Mouse (Mus musculus): Measurements from ENCODE around the gene Nav2.

Gene Nav2

GRCm38 (mm10) chr7:49526101-49526499, 617.6 kb downstream of the Nav2 start:
- no peak for DNase-seq (ENCODE audit: inconsistent age in 2 of 2, low spot score in 1 of 2)

DNA sequence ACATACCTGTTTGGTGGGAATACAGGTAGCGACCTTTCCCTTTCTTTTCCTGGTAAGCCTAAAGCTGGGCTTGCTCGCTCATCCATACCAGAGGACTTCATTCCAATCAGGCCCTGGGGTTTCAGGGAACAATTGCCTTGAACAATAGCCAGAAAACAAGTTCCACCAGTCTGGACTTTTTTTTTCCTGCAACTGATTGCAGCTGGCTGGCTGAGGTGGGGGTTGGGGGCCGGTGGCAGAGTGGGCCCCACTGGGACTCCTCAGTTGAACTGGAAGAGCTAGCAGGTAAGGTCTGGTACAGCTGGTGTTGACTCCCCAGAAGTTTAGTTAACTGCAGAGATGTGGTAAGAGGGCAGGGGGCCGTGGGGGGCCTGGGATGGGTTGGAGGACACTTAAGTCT, 619.0 kb downstream of the Nav2 start:
- no peak for DNase-seq (ENCODE audit: inconsistent age in 2 of 2, low spot score in 1 of 2)

DNA sequence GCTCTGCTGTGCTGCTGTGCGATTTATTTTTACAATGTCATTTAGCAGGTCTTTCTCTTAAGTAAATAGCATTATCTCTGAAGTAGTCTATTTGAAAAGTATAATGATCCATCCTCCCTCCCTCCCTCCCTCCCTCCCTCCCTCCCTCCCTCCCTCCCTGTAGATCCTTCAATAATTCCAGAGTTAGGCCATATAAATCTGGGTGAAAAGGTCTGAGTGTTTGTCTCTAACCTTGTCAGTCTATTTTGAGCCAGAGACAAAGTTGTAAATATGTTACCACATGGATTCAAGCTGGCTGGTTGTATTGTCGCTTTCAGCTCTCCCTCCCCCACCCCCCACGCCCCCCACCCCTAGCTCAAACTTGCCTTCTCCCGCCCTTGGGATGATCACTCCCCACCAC, 619.4 kb downstream of the Nav2 start:
- DNase-seq (ENCODE audit: inconsistent age in 2 of 2, low spot score in 1 of 2): no peak

DNA sequence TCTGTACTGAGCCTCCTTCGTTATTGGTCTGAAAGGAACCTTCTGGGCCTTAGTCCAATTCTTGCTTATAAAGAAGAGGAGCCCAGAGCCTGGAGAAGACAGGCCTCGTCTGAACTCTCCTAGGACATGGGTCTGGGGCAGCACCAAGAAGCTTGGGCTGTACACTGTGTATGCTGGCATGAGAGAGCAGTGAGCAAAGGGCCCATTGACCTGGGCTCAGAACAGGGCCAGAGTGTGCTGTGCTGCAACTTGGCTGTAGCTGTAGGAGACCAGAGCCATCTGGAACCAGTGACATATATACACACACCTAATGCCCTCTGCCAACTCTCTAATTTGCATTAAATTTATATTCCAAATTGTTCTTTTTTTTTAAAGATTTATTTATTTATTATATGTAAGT, 621.0 kb downstream of the Nav2 start:
- no peak for DNase-seq (ENCODE audit: inconsistent age in 2 of 2, low spot score in 1 of 2)

DNA sequence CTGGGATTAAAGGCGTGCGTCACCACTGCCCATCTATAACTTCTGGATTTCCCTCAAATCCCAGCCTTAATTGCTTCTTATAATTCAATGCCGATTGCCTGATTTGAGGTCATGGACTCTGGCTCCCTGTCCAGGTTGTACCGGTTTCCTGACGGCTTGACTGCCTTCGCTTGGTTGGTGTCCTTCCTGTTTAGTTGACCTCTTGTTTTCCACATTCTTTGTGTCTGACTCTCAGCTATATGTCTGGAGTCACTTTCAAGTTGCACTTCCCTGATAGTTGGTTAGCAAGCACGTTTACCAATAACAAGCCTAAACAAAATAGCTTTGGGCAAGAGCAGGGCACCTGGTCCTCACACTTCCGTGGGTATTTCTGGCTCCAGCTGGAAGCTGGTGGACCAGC, 625.1 kb downstream of the Nav2 start:
- no peak for DNase-seq (ENCODE audit: inconsistent age in 2 of 2, low spot score in 1 of 2)

DNA sequence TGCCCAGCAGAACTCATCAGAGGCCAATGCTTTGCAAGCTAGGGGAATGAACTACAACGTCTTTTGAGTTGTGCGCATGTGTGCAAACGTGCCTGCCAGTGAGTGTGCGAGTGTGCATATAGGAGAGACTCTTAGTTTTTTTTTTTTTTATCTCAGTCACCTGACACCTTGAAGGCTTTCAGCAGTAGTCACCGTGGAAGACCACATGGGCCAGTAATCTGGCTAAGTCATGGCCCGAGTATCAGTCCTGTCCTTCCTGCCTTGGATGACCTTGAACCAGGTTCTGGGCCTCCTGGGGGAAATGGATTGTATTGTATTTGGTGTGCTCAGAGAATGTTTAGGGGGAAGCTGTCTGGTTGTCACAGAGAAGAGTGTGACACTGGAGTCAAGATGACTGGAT, 625.7 kb downstream of the Nav2 start:
- no peak for DNase-seq (ENCODE audit: inconsistent age in 2 of 2, low spot score in 1 of 2)

DNA sequence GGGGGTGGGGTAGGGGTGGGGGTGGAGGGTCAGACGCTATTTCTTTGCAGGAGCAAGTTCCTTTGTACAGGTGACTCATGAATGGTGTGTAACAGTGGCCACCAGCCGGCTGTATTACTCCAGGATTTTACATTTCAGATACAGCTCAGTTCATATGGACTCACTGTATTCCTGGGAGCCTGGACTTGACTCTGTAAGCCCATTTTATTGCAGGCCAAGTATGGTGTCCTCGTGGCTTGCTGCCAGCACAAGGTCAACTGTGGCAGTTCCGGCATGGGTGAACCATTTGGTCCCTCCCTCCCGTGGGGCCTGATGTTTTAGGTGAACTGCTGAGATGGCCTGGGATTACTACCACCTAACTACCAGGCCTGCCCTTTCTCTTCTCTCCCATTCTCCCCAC, 629.8 kb downstream of the Nav2 start:
- no peak for DNase-seq (ENCODE audit: inconsistent age in 2 of 2, low spot score in 1 of 2)

- no peak for DNase-seq (ENCODE audit: inconsistent age in 2 of 2, low spot score in 1 of 2)
Observed at GRCm38 (mm10) chr7:49540181-49540580, 631.7 kb downstream of the Nav2 start.

- DNase-seq (ENCODE audit: inconsistent age in 2 of 2, low spot score in 1 of 2): no peak
Observed at GRCm38 (mm10) chr7:49542135-49542534, 633.6 kb downstream of the Nav2 start.

- no peak for DNase-seq (ENCODE audit: inconsistent age in 2 of 2, low spot score in 1 of 2)
Observed at GRCm38 (mm10) chr7:49544775-49545705, 636.5 kb downstream of the Nav2 start.

DNA sequence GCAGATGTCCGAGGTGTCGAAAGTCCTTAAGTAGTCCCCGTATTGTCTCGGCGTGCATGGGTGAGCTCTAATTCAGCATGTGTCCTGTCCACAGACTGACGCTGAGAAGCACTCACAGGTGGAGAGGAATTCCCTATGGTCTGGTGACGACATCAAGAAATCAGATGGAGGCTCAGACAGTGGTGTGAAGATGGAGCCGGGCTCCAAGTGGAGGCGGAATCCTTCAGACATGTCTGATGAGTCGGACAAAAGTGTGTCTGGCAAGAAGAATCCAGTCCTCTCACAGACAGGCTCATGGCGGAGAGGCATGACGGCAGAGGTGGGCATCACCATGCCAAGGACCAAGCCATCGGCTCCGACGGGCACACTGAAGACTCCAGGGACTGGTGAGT, 637.2 kb downstream of the Nav2 start:
- no peak for DNase-seq (ENCODE audit: inconsistent age in 2 of 2, low spot score in 1 of 2)

- DNase-seq (ENCODE audit: inconsistent age in 2 of 2, low spot score in 1 of 2): no peak
Observed at GRCm38 (mm10) chr7:49548397-49548796, 639.9 kb downstream of the Nav2 start.

DNA sequence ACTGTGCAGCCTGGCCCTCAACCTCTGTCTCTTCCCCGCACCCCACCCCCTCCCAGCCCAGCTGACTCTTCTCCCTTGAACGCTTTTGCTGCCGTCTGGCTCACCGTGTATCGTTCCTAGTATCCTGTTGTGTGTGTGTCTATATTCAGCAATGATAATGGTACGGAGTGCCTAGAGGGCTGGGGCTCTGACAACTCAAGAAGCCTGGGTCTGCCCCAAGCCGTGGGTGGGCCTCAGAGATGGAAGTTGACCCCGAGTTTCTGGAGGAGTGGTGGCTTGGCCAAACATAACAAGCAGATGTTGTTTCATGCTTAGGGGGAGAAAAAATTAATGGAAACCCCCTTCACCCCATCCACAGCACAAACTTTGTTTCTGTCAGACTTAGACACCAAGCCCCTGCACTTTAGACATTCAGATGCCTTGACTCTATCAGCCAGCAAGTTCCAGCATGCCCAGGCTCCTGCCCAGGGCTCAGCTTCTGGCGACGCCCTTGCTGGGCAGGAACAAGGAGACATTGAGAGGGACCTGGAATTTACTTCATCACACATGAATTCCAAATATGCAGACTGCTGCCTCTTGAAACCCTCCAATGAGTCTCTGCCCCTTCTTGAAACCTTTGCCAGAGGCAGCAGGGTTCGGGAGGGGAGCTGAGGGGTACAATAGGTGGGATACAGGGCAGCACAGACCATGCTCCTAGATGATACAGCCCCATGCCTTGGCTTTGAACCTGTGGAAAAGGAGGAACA, 644.9 kb downstream of the Nav2 start:
- DNase-seq (ENCODE audit: inconsistent age in 2 of 2, low spot score in 1 of 2): no peak

DNA sequence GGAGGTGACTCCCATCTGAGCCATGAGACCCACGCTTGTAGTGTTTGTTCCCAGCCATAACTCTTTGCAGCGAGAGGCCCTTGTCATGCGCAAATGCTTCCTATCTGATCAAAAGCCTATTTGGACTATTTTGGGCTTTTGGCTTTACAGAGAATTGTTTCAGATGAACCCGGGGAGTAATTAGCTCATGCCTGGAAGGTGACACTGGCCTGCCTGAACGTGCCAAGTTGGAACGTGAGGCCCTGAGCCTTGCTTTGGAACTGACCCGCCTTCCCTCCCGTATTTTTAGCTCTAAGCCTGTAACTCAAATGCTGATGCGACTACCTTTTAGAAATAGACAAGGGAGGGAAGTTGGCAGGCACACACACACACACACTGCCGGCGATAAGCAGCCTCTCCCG, 649.7 kb downstream of the Nav2 start:
- DNase-seq (ENCODE audit: inconsistent age in 2 of 2, low spot score in 1 of 2): no peak

DNA sequence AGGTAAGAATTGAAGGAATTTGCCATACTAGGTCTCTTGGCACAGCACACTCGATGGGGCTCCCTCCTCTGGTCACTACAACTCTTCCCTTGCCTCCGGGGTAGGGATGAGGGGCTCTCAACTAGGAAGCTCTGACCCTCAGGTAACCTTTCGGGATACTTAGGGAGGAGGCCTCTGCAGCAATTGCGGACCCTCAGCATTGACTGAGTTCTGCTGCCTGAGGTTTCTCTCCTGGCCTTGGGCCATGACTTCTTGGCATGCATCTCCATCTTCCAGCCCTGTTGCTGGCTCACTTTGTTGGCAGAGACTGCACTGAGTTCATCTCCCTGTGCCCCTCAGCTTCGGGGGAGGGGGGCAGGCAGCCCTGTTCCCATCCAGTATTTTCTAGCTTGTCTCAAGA, 650.4 kb downstream of the Nav2 start:
- peak; percentile 24 to 55 for DNase-seq (ENCODE audit: inconsistent age in 2 of 2, low spot score in 1 of 2)

DNA sequence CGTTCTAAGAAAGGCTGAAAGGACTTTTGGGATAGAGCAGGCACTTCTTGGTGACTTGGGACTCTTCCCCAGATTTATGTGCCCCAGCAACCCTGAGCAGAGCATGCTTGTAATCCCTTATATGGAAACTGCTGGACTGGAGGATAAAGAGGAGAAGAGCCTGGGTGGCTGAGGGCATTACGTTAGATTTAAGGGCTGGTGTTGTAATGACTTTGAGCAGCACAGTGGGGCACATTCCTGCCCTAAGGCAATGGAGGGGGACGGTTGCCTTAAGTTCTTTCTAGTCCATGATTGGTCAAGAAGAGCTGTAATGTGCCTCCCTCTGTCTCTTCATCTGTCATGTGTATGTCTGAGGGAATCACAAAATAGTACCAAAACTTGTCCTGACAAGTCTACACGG, 651.5 kb downstream of the Nav2 start:
- DNase-seq (ENCODE audit: inconsistent age in 2 of 2, low spot score in 1 of 2): no peak

DNA sequence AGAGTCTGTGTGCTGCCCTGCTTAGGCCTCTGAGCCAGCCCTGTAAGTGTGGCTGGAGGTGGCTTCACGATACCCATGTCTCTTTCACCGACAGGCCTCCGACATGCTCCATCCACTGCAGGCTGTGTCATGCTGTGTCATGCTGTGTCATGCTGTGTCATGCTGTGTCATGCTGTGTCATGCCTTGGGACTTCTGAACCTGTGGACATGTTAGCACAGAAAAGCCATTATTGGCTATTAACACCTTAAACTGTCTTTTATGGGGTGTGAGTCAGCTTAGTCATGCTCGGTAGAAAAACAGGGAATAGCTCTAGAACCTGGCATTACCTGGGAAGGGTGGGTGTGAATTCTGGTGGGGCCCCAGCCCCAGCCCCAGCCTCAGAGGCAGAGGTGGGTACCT, 653.9 kb downstream of the Nav2 start:
- DNase-seq (ENCODE audit: inconsistent age in 2 of 2, low spot score in 1 of 2): no peak

GRCm38 (mm10) chr7:49562851-49563250, 654.3 kb downstream of the Nav2 start:
- no peak for DNase-seq (ENCODE audit: inconsistent age in 2 of 2, low spot score in 1 of 2)

- DNase-seq (ENCODE audit: inconsistent age in 2 of 2, low spot score in 1 of 2): no peak
Observed at GRCm38 (mm10) chr7:49565084-49565483, 656.6 kb downstream of the Nav2 start.

DNA sequence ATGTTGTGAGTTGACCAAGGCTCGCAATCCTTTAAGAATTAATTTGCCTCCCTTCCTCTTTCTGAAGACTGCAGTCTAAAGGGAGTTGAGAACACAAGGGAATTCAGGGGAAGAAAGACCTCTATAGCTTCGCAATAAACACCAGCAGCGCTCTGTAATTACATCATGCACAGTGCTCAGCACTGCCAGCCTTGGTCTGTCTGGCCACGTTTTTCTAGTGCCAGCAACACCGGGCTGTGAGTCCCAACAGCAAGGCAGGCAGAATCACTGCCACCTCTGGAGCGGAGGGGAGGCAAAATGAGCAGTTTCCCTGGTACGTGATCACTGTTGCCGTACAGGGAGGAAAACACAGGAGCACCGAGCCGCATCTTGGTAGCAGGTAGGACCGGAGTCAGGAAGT, 657.3 kb downstream of the Nav2 start:
- no peak for DNase-seq (ENCODE audit: inconsistent age in 2 of 2, low spot score in 1 of 2)

GRCm38 (mm10) chr7:49567346-49568034, 659.0 kb downstream of the Nav2 start:
- DNase-seq (ENCODE audit: inconsistent age in 2 of 2, low spot score in 1 of 2): peak in 1 of 2 experiments; percentile 21

GRCm38 (mm10) chr7:49569646-49570045, 661.1 kb downstream of the Nav2 start:
- DNase-seq (ENCODE audit: inconsistent age in 2 of 2, low spot score in 1 of 2): no peak

All from adrenal gland, adult (tissue).